Mouse (Mus musculus): ENCODE data around the gene Gm28042. TPM values are rescaled to one million over a fixed set of nuclear protein-coding genes. Genes with fewer than 3 reads are reported as not detected.

The Gm28042 gene
- total RNA-seq (2012; rRNA removed): 2.9 and 7.3 TPM in 2 replicates

DNA sequence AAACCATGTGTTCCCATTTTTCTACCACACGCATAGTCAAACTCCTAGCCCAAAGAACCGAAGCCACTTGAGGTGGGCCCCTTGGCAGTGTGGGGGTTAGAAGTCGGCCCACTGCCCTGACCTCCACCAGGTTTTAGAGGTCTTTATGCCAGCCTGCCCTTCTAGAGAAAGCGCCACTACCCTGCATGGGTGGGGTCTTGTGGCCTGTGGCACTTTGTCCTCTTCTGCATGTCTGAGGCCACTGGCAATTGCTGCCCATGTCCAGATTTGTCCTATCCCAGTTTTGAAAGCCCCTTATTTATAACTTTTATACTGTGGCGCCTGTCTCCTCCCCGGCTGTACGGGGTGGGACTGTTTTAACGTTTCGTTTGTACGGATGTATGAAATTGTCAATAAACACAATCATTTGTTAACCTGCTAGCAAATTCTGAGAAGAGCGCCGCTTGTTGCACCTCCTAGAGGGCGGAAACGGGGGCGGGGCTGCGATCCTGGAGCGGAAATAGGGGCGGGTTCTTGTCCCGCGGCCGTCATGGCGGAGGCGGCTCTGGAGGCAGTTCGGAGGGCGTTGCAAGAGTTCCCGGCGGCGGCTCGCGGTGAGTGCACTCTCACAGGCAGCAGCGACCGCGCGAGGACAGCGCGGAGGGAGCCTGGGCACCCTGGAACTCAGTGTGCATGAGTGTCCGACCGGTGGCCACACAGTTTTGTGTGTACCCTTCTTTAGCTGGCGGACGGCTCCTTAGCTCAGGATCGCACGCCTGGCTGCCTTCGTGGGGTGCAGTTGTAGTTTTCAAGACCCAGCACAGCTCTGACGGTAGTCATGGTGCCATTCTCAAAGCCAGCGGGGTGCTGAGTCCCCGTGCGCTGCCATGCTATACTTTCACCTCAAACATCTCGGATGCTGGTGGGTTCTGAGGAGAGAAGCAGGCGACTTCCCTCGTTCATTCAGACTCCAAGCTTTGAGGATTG, at the start of gene Gm28042, which contains the start of gene Jmjd7:
TSS of gene Gm28042 (plus strand) at position 510 of the 966 bp plus-strand sequence.
TSS of gene Jmjd7 (plus strand) at position 500 of the 966 bp plus-strand sequence.
- in situ Hi-C loops (cut with MboI; ENCODE audit: low sequenced_read_pairs in 2 of 2, unreplicated experiment in 2 of 2): no loop called here
- peak; percentile 86 for DNase-seq (ENCODE audit: low read depth, low spot score)
- peaks cover 0 to 4% of the 10 kb centered on the region in 2 experiments; a peak in 2 of 4 replicates for H3K4me1 ChIP-seq (ENCODE audit: control insufficient read depth in 2 of 2, insufficient read depth in 2 of 2, low read length in 2 of 2, poor library complexity in 1 of 2)
- no peak for TF ChIP-seq MAFK (IDR thresholded peaks at IDR 0.05; ENCODE audit: insufficient read depth, low read depth, low read length)
- TF ChIP-seq ZC3H11A (IDR thresholded peaks at IDR 0.05; ENCODE audit: borderline replicate concordance, low read depth, low read length): no peak
- no peak for TF ChIP-seq CHD2 (IDR thresholded peaks at IDR 0.05; ENCODE audit: low read depth, low read length)
- no peak for TF ChIP-seq ZNF384 (IDR thresholded peaks at IDR 0.05; ENCODE audit: low read depth, low read length)
- no peak for TF ChIP-seq HCFC1 (IDR thresholded peaks at IDR 0.05; ENCODE audit: borderline replicate concordance, insufficient read depth, low read length)
- no peaks in the 10 kb centered on the region for H3K9me3 ChIP-seq (ENCODE audit: control insufficient read depth, insufficient read depth, low read depth, low read length)
- peaks cover 15% of the 10 kb centered on the region; the same call in 1 of the 2 replicates for H3K36me3 ChIP-seq (ENCODE audit: control insufficient read depth, insufficient read depth, low read length, poor library complexity, severe bottlenecking)
- H3K9ac ChIP-seq (ENCODE audit: insufficient read depth, low read depth, low read length, poor library complexity, severe bottlenecking): peak within 1 kb of the TSS; percentile 77
- peak within 1 kb of the TSS; percentile 42; the same call in 1 of the 2 replicates for H3K27ac ChIP-seq (ENCODE audit: insufficient read depth, low read depth, low read length, poor library complexity, severe bottlenecking)
- H3K4me3 ChIP-seq (ENCODE audit: insufficient read depth in 1 of 2, low read depth in 1 of 2, low read length in 2 of 2, poor library complexity in 1 of 2, severe bottlenecking in 1 of 2): peak within 1 kb of the TSS; percentile 74 to 99

DNA sequence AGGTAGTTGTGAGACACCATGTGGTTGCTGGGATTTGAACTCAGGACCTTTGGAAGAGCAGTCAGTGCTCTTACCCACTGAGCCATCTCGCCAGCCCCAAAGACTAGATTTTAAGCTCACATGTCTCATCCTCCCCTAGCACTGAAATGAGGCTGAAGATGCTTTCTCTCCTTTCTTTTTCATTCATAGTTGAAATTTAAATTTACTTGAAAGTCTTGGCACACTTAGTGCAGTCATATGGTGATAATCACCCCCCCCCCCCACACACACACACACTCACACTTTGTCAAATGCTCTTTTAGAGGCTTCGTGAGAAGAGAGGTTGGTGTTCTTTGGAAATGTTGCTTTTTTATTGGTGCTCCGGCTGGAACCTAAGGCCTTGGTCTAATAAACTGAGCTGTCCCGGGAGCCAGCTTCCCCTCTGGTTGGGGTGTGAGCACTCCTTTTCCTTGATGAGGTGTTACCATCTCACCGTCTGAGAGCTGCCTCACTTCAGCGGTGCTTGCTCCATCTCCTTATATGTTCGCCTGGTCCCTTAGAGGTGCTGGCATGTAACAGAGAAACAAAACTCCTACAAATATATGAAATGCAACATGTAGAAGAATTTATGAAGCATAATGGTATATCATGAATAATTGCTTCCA, 46.8 kb upstream of the Gm28042 start:
- DNase-seq (ENCODE audit: low read depth, low spot score): no peak
- in situ Hi-C loops (cut with MboI; ENCODE audit: low sequenced_read_pairs in 2 of 2, unreplicated experiment in 2 of 2): no loop called here
- H3K27ac ChIP-seq (ENCODE audit: insufficient read depth, low read depth, low read length, poor library complexity, severe bottlenecking): no peak overlapping the region

GRCm38 (mm10) chr2:119981631-119982030, 45.7 kb upstream of the Gm28042 start:
- H3K9me3 ChIP-seq (ENCODE audit: control insufficient read depth, insufficient read depth, low read depth, low read length): no peaks in the 10 kb centered on the region
- no peak overlapping the region for H3K9ac ChIP-seq (ENCODE audit: insufficient read depth, low read depth, low read length, poor library complexity, severe bottlenecking)
- no peak overlapping the region for H3K27ac ChIP-seq (ENCODE audit: insufficient read depth, low read depth, low read length, poor library complexity, severe bottlenecking)
- TF ChIP-seq HCFC1 (IDR thresholded peaks at IDR 0.05; ENCODE audit: borderline replicate concordance, insufficient read depth, low read length) (no peak), ZNF384 (IDR thresholded peaks at IDR 0.05; ENCODE audit: low read depth, low read length) (no peak), CHD2 (IDR thresholded peaks at IDR 0.05; ENCODE audit: low read depth, low read length) (no peak), ZC3H11A (IDR thresholded peaks at IDR 0.05; ENCODE audit: borderline replicate concordance, low read depth, low read length) (no peak), MAFK (IDR thresholded peaks at IDR 0.05; ENCODE audit: insufficient read depth, low read depth, low read length) (no peak)
- H3K36me3 ChIP-seq (ENCODE audit: control insufficient read depth, insufficient read depth, low read length, poor library complexity, severe bottlenecking): no peaks in the 10 kb centered on the region
- peaks cover 3 to 6% of the 10 kb centered on the region in 2 experiments; a peak in 1 of 4 replicates for H3K4me1 ChIP-seq (ENCODE audit: control insufficient read depth in 2 of 2, insufficient read depth in 2 of 2, low read length in 2 of 2, poor library complexity in 1 of 2)
- no peak overlapping the region for H3K4me3 ChIP-seq (ENCODE audit: insufficient read depth in 1 of 2, low read depth in 1 of 2, low read length in 2 of 2, poor library complexity in 1 of 2, severe bottlenecking in 1 of 2)
- in situ Hi-C loops (cut with MboI; ENCODE audit: low sequenced_read_pairs in 2 of 2, unreplicated experiment in 2 of 2): no loop called here
- DNase-seq (ENCODE audit: low read depth, low spot score): no peak

More for the DNA sequence above, 46.8 kb upstream of the Gm28042 start:
- no peak for TF ChIP-seq ZC3H11A (IDR thresholded peaks at IDR 0.05; ENCODE audit: borderline replicate concordance, low read depth, low read length)
- TF ChIP-seq ZNF384 (IDR thresholded peaks at IDR 0.05; ENCODE audit: low read depth, low read length): no peak
- no peak for TF ChIP-seq HCFC1 (IDR thresholded peaks at IDR 0.05; ENCODE audit: borderline replicate concordance, insufficient read depth, low read length)
- TF ChIP-seq CHD2 (IDR thresholded peaks at IDR 0.05; ENCODE audit: low read depth, low read length): no peak
- TF ChIP-seq MAFK (IDR thresholded peaks at IDR 0.05; ENCODE audit: insufficient read depth, low read depth, low read length): no peak
- H3K4me3 ChIP-seq (ENCODE audit: insufficient read depth in 1 of 2, low read depth in 1 of 2, low read length in 2 of 2, poor library complexity in 1 of 2, severe bottlenecking in 1 of 2): no peak overlapping the region
- no peaks in the 10 kb centered on the region for H3K36me3 ChIP-seq (ENCODE audit: control insufficient read depth, insufficient read depth, low read length, poor library complexity, severe bottlenecking)
- no peaks in the 10 kb centered on the region for H3K9me3 ChIP-seq (ENCODE audit: control insufficient read depth, insufficient read depth, low read depth, low read length)
- peaks cover 0 to 4% of the 10 kb centered on the region in 2 experiments; a peak in 1 of 4 replicates for H3K4me1 ChIP-seq (ENCODE audit: control insufficient read depth in 2 of 2, insufficient read depth in 2 of 2, low read length in 2 of 2, poor library complexity in 1 of 2)
- no peak overlapping the region for H3K9ac ChIP-seq (ENCODE audit: insufficient read depth, low read depth, low read length, poor library complexity, severe bottlenecking)

- DNase-seq (ENCODE audit: low read depth, low spot score): peak; percentile 31
- no peak overlapping the region for H3K27ac ChIP-seq (ENCODE audit: insufficient read depth, low read depth, low read length, poor library complexity, severe bottlenecking)
- peaks cover 3% of the 10 kb centered on the region in 2 experiments; a peak in 1 of 4 replicates for H3K4me1 ChIP-seq (ENCODE audit: control insufficient read depth in 2 of 2, insufficient read depth in 2 of 2, low read length in 2 of 2, poor library complexity in 1 of 2)
- no peaks in the 10 kb centered on the region for H3K36me3 ChIP-seq (ENCODE audit: control insufficient read depth, insufficient read depth, low read length, poor library complexity, severe bottlenecking)
- no peaks in the 10 kb centered on the region for H3K9me3 ChIP-seq (ENCODE audit: control insufficient read depth, insufficient read depth, low read depth, low read length)
- no peak overlapping the region for H3K4me3 ChIP-seq (ENCODE audit: insufficient read depth in 1 of 2, low read depth in 1 of 2, low read length in 2 of 2, poor library complexity in 1 of 2, severe bottlenecking in 1 of 2)
- no peak overlapping the region for H3K9ac ChIP-seq (ENCODE audit: insufficient read depth, low read depth, low read length, poor library complexity, severe bottlenecking)
- TF ChIP-seq HCFC1 (IDR thresholded peaks at IDR 0.05; ENCODE audit: borderline replicate concordance, insufficient read depth, low read length) (no peak), CHD2 (IDR thresholded peaks at IDR 0.05; ENCODE audit: low read depth, low read length) (no peak), ZNF384 (IDR thresholded peaks at IDR 0.05; ENCODE audit: low read depth, low read length) (no peak), MAFK (IDR thresholded peaks at IDR 0.05; ENCODE audit: insufficient read depth, low read depth, low read length) (no peak), ZC3H11A (IDR thresholded peaks at IDR 0.05; ENCODE audit: borderline replicate concordance, low read depth, low read length) (no peak)
- in situ Hi-C loops (cut with MboI; ENCODE audit: low sequenced_read_pairs in 2 of 2, unreplicated experiment in 2 of 2): no loop called here
Measured at GRCm38 (mm10) chr2:119985871-119986270, 41.4 kb upstream of the Gm28042 start.

Measured in ES-E14 (cell line).